Mouse (Mus musculus): ENCODE measurements around the gene Dennd4b. TPM values are rescaled to one million over a fixed set of nuclear protein-coding genes. Genes with fewer than 3 reads are reported as not detected.
"Not testable (repeated sequence)": the region's sequence is repeated elsewhere in the genome, so short reads cannot be mapped to it uniquely, and the experiment has no call there.

Dennd4b gene
- polyA plus RNA-seq, 1 experiment from 2014 or later: 7.4 TPM

DNA sequence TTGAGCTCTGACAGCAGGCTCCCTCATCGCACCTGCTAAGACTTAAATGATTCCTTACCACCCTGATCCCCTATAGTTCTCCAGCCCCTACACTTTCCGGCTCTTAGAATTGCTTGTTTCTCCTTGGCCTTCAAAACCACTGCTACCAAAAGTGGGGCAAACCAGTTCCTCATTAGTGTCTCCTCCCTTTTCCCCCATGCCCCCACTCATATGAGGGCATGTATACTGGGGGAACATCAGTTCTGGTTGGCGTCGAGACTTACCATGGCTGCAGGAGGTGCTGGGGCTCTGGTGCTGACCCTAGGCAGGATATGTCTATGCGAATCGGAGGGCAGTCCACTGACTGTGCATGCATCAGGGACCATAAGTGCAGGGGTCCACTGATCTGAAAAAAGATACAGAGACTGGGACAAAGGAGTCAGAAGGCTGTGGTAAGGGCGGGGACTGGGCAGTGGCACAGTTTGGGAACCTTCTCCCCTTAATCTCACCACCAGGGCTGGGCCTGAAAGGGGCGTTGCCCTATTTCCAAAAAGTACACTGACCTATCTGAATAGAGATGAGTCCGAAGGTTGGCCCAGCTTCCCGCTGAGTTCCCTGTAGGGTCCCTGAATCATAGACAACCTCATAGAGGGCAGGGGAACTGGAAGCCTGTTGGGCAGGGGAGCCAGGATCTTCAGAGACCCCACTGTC lies 23.2 kb upstream of the Dennd4b start:
- H3K36me3 ChIP-seq (replicated peaks): no peaks in the 10 kb centered on the region
- no peak overlapping the region for H3K9ac ChIP-seq
- H3K4me3 ChIP-seq: no peak overlapping the region
- ATAC-seq (replicated peaks): no peak
- no peaks in the 10 kb centered on the region for H3K27me3 ChIP-seq (replicated peaks)
- WGBS: 87% methylated on average over 10 of the region's 10 CpGs
- no peaks in the 10 kb centered on the region for H3K9me3 ChIP-seq
- H3K4me2 ChIP-seq: no peak overlapping the region
- peaks cover 11% of the 10 kb centered on the region for H3K4me1 ChIP-seq
- no peak overlapping the region for H3K27ac ChIP-seq

GRCm38 (mm10) chr3:90242984-90243775 lies 21.8 kb upstream of the Dennd4b start, which contains the start of gene Creb3l4:
Gene Creb3l4, minus strand, starts transcription at chr3:90243512.
- H3K27ac ChIP-seq: no peak within 1 kb of the TSS
- H3K9ac ChIP-seq: no peak within 1 kb of the TSS
- peak within 1 kb of the TSS; percentile 28 for H3K4me3 ChIP-seq
- ATAC-seq (replicated peaks): 0 out of 2 replicates have a peak, but pooled peaks have one; percentile 26
- peak within 1 kb of the TSS; percentile 52 for H3K4me2 ChIP-seq
- no peaks in the 10 kb centered on the region for H3K36me3 ChIP-seq (replicated peaks)
- H3K9me3 ChIP-seq: no peaks in the 10 kb centered on the region
- WGBS: 2% methylated on average over 19 of the region's 19 CpGs
- peaks cover 15% of the 10 kb centered on the region for H3K4me1 ChIP-seq
- no peaks in the 10 kb centered on the region for H3K27me3 ChIP-seq (replicated peaks)

DNA sequence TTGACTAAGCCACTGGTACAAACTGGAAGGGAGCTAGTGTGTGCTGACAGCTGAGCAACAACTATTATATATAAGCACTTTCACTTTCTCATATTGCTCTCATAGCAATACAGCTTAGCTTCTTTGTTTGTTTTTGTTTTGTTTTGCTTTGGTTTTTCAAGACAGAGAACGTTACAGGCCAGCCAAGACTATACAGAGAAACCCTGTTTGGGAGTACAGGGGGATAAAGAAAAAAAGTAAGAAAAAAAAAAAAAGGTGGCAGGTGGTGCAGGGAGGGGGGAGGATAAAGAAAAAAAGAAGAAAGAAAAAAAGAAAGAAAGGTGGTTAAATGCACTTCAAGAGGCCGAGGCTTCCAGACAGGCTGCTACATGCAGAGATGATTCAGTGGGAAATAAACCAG lies 19.6 kb upstream of the Dennd4b start:
- Histone ChIP-seq H3K9ac (no peak overlapping the region), H3K27me3 (replicated peaks) (no peaks in the 10 kb centered on the region)
- WGBS: 75% methylated on average over 2 of the region's 2 CpGs

GRCm38 (mm10) chr3:90247630-90247959 lies 17.4 kb upstream of the Dennd4b start:
- Histone ChIP-seq H3K4me3 (peak overlapping the region; percentile 76), H3K27me3 (replicated peaks) (no peaks in the 10 kb centered on the region), H3K27ac (peak overlapping the region; percentile 87), H3K9me3 (no peaks in the 10 kb centered on the region), H3K36me3 (replicated peaks) (no peaks in the 10 kb centered on the region), H3K4me1 (peaks cover 24% of the 10 kb centered on the region), H3K9ac (peak overlapping the region; percentile 43), H3K4me2 (peak overlapping the region; percentile 80)
- WGBS: 1% methylated on average over 3 of the region's 3 CpGs
- ATAC-seq (replicated peaks): peak; percentile 15; the same call in 1 of the 2 replicates

More for the DNA sequence above, 19.6 kb upstream of the Dennd4b start:
- H3K4me3 ChIP-seq: no peak overlapping the region
- H3K9me3 ChIP-seq: no peaks in the 10 kb centered on the region
- H3K27ac ChIP-seq: no peak overlapping the region
- no peak overlapping the region for H3K4me2 ChIP-seq
- ATAC-seq (replicated peaks): no peak
- peaks cover 26% of the 10 kb centered on the region for H3K4me1 ChIP-seq
- H3K36me3 ChIP-seq (replicated peaks): no peaks in the 10 kb centered on the region

- Histone ChIP-seq H3K36me3 (replicated peaks) (no peaks in the 10 kb centered on the region), H3K4me2 (peak within 1 kb of the TSS; percentile 80), H3K9ac (peak within 1 kb of the TSS; percentile 69), H3K27ac (peak within 1 kb of the TSS; percentile 87), H3K4me3 (peak within 1 kb of the TSS; percentile 76), H3K9me3 (no peaks in the 10 kb centered on the region), H3K4me1 (peaks cover 19% of the 10 kb centered on the region), H3K27me3 (replicated peaks) (no peaks in the 10 kb centered on the region)
- under 1% methylated on average over 38 of the region's 44 CpGs for WGBS
- peak; percentile 96 for ATAC-seq (replicated peaks)
These were observed 16.8 kb upstream of the Dennd4b start, which contains the start of gene Slc39a1 for GRCm38 (mm10) chr3:90247960-90248745. Gene Slc39a1, plus strand, starts transcription at chr3:90248172.

GRCm38 (mm10) chr3:90248746-90249100 lies 16.3 kb upstream of the Dennd4b start:
- peaks cover 15% of the 10 kb centered on the region for H3K4me1 ChIP-seq
- ATAC-seq (replicated peaks): no peak
- H3K4me3 ChIP-seq: peak overlapping the region; percentile 76
- H3K9ac ChIP-seq: peak overlapping the region; percentile 69
- H3K27ac ChIP-seq: peak overlapping the region; percentile 87
- no peaks in the 10 kb centered on the region for H3K36me3 ChIP-seq (replicated peaks)
- H3K27me3 ChIP-seq (replicated peaks): no peaks in the 10 kb centered on the region
- H3K9me3 ChIP-seq: no peaks in the 10 kb centered on the region
- WGBS: 7% methylated on average over 10 of the region's 10 CpGs
- H3K4me2 ChIP-seq: peak overlapping the region; percentile 80

DNA sequence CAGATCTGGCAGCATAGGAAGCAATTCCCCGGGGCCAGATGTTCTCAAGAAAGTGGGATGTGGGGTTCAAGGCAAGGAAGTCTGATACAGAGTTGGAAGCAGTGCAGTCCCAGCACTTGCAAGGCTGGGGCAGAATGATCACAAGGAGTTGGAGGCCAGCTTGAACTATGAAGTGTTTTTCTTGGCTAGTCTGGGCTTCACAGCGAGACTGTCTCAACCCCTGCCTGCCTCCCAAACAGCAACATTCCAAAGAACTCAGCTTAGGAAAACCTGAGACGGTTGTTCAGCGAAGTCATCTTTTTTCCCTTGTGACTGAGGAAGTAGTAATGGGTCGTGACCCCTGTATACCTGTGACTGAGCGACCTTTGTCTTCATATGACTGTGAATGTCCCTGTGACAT lies 14.2 kb upstream of the Dennd4b start:
- Histone ChIP-seq H3K4me1 (peaks cover 26% of the 10 kb centered on the region), H3K36me3 (replicated peaks) (no peaks in the 10 kb centered on the region), H3K27me3 (replicated peaks) (no peaks in the 10 kb centered on the region), H3K27ac (no peak overlapping the region), H3K9me3 (no peaks in the 10 kb centered on the region), H3K4me3 (no peak overlapping the region), H3K9ac (no peak overlapping the region), H3K4me2 (no peak overlapping the region)
- WGBS: 86% methylated on average over 6 of the region's 6 CpGs
- ATAC-seq (replicated peaks): no peak

GRCm38 (mm10) chr3:90251731-90252226 lies 13.2 kb upstream of the Dennd4b start:
- H3K27ac ChIP-seq; ATAC-seq (replicated peaks); H3K36me3 ChIP-seq (replicated peaks); H3K9ac ChIP-seq; H3K9me3 ChIP-seq; H3K27me3 ChIP-seq (replicated peaks); H3K4me2 ChIP-seq; H3K4me3 ChIP-seq: not testable (repeated sequence)
- H3K4me1 ChIP-seq: peaks cover 36% of the 10 kb centered on the region
- WGBS: 97% methylated on average over 9 of the region's 12 CpGs

GRCm38 (mm10) chr3:90252659-90253058 lies 12.3 kb upstream of the Dennd4b start:
- H3K9me3 ChIP-seq; H3K9ac ChIP-seq; H3K27me3 ChIP-seq (replicated peaks); H3K36me3 ChIP-seq (replicated peaks); H3K4me2 ChIP-seq; H3K4me3 ChIP-seq; ATAC-seq (replicated peaks); H3K27ac ChIP-seq: not testable (repeated sequence)
- H3K4me1 ChIP-seq: peaks cover 33% of the 10 kb centered on the region
- 94% methylated on average over 2 of the region's 2 CpGs for WGBS

DNA sequence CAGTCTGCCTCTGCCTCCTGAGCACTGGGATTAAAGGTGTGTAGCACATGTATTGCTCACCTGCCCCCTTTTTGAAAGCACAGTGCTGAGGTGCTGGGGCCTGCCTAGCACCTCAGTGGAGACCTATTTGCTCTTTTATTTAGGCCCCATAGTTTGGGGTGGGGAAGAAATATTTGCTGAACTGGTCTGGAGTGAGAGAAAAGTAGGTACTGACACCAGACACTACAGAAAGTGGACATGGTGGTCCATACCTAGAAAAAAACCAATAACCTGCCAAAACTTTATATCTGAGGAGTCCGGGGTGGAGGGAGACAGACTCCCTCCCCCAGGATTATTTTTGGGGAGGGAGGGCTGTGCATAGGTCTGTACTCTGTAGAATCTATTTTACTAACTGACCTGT lies 11.8 kb upstream of the Dennd4b start:
- WGBS: 72% methylated on average over 1 of the region's 1 CpGs
- Histone ChIP-seq H3K4me1 (peaks cover 32% of the 10 kb centered on the region), H3K4me2 (peak overlapping the region; percentile 89), H3K4me3 (peak overlapping the region; percentile 95; the same call in 1 of the 2 replicates), H3K36me3 (replicated peaks) (peaks cover 12% of the 10 kb centered on the region)
- ATAC-seq (replicated peaks): 0 out of 2 replicates have a peak, but pooled peaks have one; percentile 1
- H3K9ac ChIP-seq; H3K27ac ChIP-seq; H3K27me3 ChIP-seq (replicated peaks); H3K9me3 ChIP-seq: not testable (repeated sequence)

DNA sequence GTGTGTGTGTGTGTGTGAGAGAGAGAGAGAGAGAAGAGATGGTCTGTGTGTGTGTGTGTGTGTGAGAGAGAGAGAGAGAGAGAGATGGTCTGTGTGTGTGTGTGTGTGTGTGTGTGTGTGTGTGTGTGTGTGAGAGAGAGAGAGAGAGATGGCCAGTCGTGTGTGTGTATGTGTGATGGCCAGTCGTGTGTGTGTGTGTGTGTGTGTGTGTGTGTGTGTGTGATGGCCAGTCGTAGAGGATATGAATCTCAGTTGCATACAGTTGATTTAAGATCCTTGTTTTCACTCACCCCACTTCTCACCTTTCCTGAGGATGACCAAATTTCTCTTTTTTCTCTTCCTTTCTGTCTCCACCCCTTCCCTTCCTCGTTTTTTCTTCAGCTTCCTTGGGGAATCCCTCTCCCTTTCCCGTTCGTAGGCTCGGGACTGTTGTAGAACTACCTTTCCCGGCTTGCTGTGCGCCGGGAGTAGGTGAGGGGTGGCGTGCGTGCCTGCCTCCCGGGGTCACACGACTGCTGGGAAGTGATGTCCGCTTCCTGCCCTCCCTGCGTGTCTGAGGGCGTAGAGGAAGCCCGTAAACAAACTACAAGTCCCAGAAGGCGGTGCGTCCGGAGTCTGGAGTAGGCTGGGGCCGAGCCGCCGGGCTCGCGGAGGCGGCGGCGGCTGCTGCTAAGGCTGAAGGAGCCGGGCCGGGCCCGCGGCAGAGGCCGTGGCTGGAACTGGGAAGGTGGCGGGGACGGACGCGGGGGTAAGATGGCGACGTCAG lies 11.1 kb upstream of the Dennd4b start, which contains the start of gene Crtc2:
Gene Crtc2 (plus strand): TSS at position 511 of the 766 bp plus-strand sequence.
- under 1% methylated on average over 40 of the region's 40 CpGs for WGBS
- peak within 1 kb of the TSS; percentile 80 for H3K27ac ChIP-seq
- ATAC-seq (replicated peaks): peak; percentile 97
- H3K9me3 ChIP-seq: no peaks in the 10 kb centered on the region
- H3K9ac ChIP-seq: peak within 1 kb of the TSS; percentile 96
- H3K36me3 ChIP-seq (replicated peaks): peaks cover 18% of the 10 kb centered on the region
- H3K4me2 ChIP-seq: peak within 1 kb of the TSS; percentile 89
- H3K4me3 ChIP-seq: peak within 1 kb of the TSS; percentile 95
- H3K4me1 ChIP-seq: peaks cover 27% of the 10 kb centered on the region
- no peaks in the 10 kb centered on the region for H3K27me3 ChIP-seq (replicated peaks)
